Mouse (Mus musculus) neural tube, embryonic 15.5 days (tissue): ENCODE measurements at regions not wholly inside any gene's neighbourhood (a gene's known extent, or its start where the extent isn't known, plus 50 kb on each side); places are given as distances from the start of the nearest gene placed in this dataset.

Experiments used
- ATAC-seq: fragments of 200-750 bp; cut with Nextera tagmentation; 2 replicates; pipeline ENCODE4 v1.8.0; 2017; ENCODE audit warnings: mild to moderate bottlenecking, moderate TSS enrichment, moderate library complexity; ENCODE audit not compliant: low FRiP score
- H3K27ac ChIP-seq: fragments of 300-500 bp; sonication (generic); replicated peaks from 2 replicates; pipeline ENCODE4 v1.5.1; 2015; ENCODE audit warnings: mild to moderate bottlenecking, inconsistent platforms
- H3K27me3 ChIP-seq: fragments of 300-500 bp; sonication (generic); replicated peaks from 2 replicates; pipeline ENCODE4 v1.6.1; 2015; ENCODE audit warnings: inconsistent platforms
- H3K36me3 ChIP-seq: fragments of 300-500 bp; sonication (generic); 2 replicates; pipeline ENCODE4 v1.6.1; 2015; ENCODE audit warnings: inconsistent platforms
- H3K4me1 ChIP-seq: fragments of 300-500 bp; sonication (generic); 2 replicates; pipeline ENCODE4 v1.6.1; 2015; ENCODE audit warnings: inconsistent platforms
- H3K4me2 ChIP-seq: fragments of 300-500 bp; sonication (generic); 2 replicates; pipeline ENCODE4 v1.6.1; 2015; ENCODE audit warnings: inconsistent platforms, mild to moderate bottlenecking, moderate library complexity
- H3K4me3 ChIP-seq: fragments of 300-500 bp; sonication (generic); replicated peaks from 2 replicates; pipeline ENCODE4 v1.5.1; 2015; ENCODE audit warnings: mild to moderate bottlenecking, inconsistent platforms
- H3K9ac ChIP-seq: fragments of 300-500 bp; sonication (generic); replicated peaks from 2 replicates; pipeline ENCODE4 v1.6.1; 2015; ENCODE audit warnings: mild to moderate bottlenecking, inconsistent platforms
- H3K9me3 ChIP-seq: fragments of 300-500 bp; sonication (generic); replicated peaks from 2 replicates; pipeline ENCODE4 v1.6.1; 2016; ENCODE audit warnings: inconsistent platforms
- WGBS: fragments of 180-500 bp; shearing (Covaris S2); methylation state at CpG from one replicate; pipeline ENCODE4 v1.1.7; 2015; ENCODE audit warnings: mixed read lengths; 5-methylcytosine and 5-hydroxymethylcytosine counted together

GRCm38 (mm10) chr14:89557334-89557733 lies 1086.1 kb upstream of the Pcdh20 start:
- no peaks in the 10 kb centered on the region for H3K4me1 ChIP-seq
- no peak for ATAC-seq
- no peak overlapping the region for H3K4me3 ChIP-seq
- H3K9me3 ChIP-seq = no peaks in the 10 kb centered on the region
- no peaks in the 10 kb centered on the region for H3K36me3 ChIP-seq
- H3K9ac ChIP-seq = no peak overlapping the region
- H3K27me3 ChIP-seq = no peaks in the 10 kb centered on the region
- H3K4me2 ChIP-seq = no peak overlapping the region
- no peak overlapping the region for H3K27ac ChIP-seq

DNA sequence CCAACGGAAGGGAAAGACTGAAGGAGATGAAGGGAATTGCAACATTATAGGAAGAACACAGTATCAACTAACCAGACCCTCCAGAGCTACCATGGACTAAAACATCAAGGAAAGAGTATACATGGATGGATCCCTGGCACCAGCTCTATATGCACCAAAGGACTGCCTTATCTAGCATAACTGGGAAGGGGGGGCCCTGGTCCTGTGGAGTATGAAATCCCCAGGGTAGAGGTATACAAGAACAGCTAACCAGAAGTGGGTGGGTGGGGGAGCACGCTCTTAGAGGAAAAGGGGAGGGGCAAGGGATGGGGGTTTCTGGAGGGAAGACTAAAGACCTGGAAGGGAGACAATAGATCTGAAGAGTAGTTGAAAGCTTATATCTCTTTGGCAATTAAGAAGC lies 1085.0 kb upstream of the Pcdh20 start:
- Histone ChIP-seq H3K4me3 (no peak overlapping the region), H3K9ac (no peak overlapping the region), H3K9me3 (no peaks in the 10 kb centered on the region), H3K36me3 (no peaks in the 10 kb centered on the region), H3K4me2 (no peak overlapping the region), H3K27ac (no peak overlapping the region), H3K27me3 (no peaks in the 10 kb centered on the region), H3K4me1 (no peaks in the 10 kb centered on the region)
- ATAC-seq = no peak
- WGBS = 54% methylated on average over 2 of the region's 2 CpGs

DNA sequence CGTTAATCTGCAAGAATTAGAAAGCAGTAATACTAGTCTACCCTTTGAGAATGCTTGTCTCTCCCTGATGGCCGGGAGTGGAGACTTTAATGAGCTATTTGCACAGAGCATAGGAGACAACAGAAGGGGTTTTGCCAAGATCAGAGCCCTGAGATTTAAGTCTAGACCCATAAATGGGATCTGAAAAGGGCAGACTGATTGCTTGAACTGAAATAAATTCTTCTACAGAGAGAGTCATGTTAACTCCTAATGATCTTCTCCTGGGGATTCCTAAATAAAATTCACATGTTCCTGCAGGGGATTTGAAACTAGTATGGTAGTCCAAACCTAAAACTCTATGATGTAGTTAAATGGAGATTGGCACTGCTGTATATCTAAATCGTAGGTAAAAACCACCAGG lies 1082.9 kb upstream of the Pcdh20 start:
- no peaks in the 10 kb centered on the region for H3K4me1 ChIP-seq
- 63% methylated on average over 3 of the region's 3 CpGs for WGBS
- no peak overlapping the region for H3K4me2 ChIP-seq
- no peak overlapping the region for H3K27ac ChIP-seq
- no peaks in the 10 kb centered on the region for H3K27me3 ChIP-seq
- H3K36me3 ChIP-seq = no peaks in the 10 kb centered on the region
- H3K4me3 ChIP-seq = no peak overlapping the region
- no peaks in the 10 kb centered on the region for H3K9me3 ChIP-seq
- no peak for ATAC-seq
- H3K9ac ChIP-seq = no peak overlapping the region
